Mouse (Mus musculus): ENCODE measurements at regions not wholly inside any gene's neighbourhood (a gene's known extent, or its start where the extent isn't known, plus 50 kb on each side); places are given as distances from the start of the nearest gene placed in this dataset.

- no peak for ATAC-seq (replicated peaks; ENCODE audit: low read depth, poor library complexity, severe bottlenecking)
Observed at GRCm38 (mm10) chr7:65244936-65245335, 88.6 kb upstream of the Fam189a1 start.

GRCm38 (mm10) chr7:65241208-65241607 is 84.8 kb upstream of the Fam189a1 start:
- no peak for ATAC-seq (replicated peaks; ENCODE audit: low read depth, poor library complexity, severe bottlenecking)

GRCm38 (mm10) chr7:65235701-65236100 is 79.3 kb upstream of the Fam189a1 start:
- no peak for ATAC-seq (replicated peaks; ENCODE audit: low read depth, poor library complexity, severe bottlenecking)

GRCm38 (mm10) chr7:65233681-65234080 is 77.3 kb upstream of the Fam189a1 start:
- ATAC-seq (replicated peaks; ENCODE audit: low read depth, poor library complexity, severe bottlenecking): no peak

GRCm38 (mm10) chr7:65229306-65229705 is 72.9 kb upstream of the Fam189a1 start:
- no peak for ATAC-seq (replicated peaks; ENCODE audit: low read depth, poor library complexity, severe bottlenecking)

- peak; percentile 66 for ATAC-seq (replicated peaks; ENCODE audit: low read depth, poor library complexity, severe bottlenecking)
Observed at GRCm38 (mm10) chr7:65226218-65226617, 69.8 kb upstream of the Fam189a1 start.

- ATAC-seq (replicated peaks; ENCODE audit: low read depth, poor library complexity, severe bottlenecking): no peak
Observed at GRCm38 (mm10) chr7:65213216-65213925, 57.0 kb upstream of the Fam189a1 start.

GRCm38 (mm10) chr7:65207240-65207639 is 50.9 kb upstream of the Fam189a1 start:
- no peak for ATAC-seq (replicated peaks; ENCODE audit: low read depth, poor library complexity, severe bottlenecking)
